Comparison of ENCODE assay signal across 9 mouse cellular contexts in the genomic region with DNA sequence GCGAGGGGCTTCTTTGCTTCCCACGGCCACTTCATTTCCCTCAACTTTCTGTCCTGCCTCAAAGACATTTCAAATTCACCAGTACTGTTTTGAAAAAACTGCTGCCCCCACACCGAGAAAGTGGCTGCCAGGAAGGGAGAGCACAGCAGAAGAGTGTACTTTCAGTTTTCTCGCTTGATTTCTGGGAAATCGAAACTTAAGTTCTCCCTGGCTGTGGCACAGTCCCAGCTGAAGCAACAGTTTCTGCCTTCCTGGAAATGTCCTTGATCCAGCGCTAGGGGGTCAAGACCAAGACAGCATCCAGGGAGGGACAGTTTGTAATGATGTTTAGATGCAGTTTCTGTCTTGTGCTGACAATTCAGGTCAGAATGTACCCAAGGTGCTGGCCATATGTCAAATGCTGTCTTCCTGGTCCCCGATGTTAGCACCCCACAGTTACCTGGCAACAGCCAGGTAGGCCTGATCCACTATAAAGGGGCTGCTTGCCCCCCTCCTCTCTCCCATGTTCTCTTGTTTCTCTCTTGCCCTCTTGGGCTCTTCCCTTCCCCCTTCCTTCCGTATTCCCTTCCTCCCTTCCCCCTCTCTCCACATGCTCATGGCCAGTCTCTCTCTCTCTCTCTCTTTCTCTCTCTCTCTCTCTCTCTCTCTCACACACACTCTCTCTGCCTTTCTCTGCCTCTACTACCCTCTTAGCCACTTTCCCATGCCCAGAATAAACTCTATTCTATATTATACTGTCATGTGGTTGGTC. TPM values are rescaled to one million over a fixed set of nuclear protein-coding genes. Genes with fewer than 3 reads are reported as not detected.
DNase-seq lines count a peak whose midpoint lies in the region; ATAC-seq and TF ChIP-seq lines count a peak whose summit lies in the region.
"Had no signal": no experiment of that assay in that cellular context is flagged by ENCODE, and none has a peak within 500 bp of the region (broad histone marks: within the 10 kb centered on the region; RNA-seq: fewer than 3 reads in every experiment).

No protein-coding gene starts in this region.

- H3K27me3 ChIP-seq in intestine, embryonic 16.5 days (replicated peaks; ENCODE audit: control insufficient read depth, insufficient read depth, low read length): no peaks in the 10 kb centered on the region
- no peaks in the 10 kb centered on the region for H3K27me3 ChIP-seq in intestine, embryonic 15.5 days (replicated peaks)
- H3K27me3 ChIP-seq in intestine, postnatal 0 days (replicated peaks; ENCODE audit: control insufficient read depth, insufficient read depth, low read length): no peaks in the 10 kb centered on the region

- H3K79me2 ChIP-seq in macrophage (ENCODE audit: inconsistent target): no peaks in the 10 kb centered on the region

- H3K36me3 ChIP-seq in intestine, embryonic 16.5 days (ENCODE audit: control insufficient read depth, insufficient read depth, low read length): no peaks in the 10 kb centered on the region
- no peaks in the 10 kb centered on the region for H3K36me3 ChIP-seq in intestine, embryonic 15.5 days
- H3K36me3 ChIP-seq in intestine, postnatal 0 days (ENCODE audit: control insufficient read depth, insufficient read depth): no peaks in the 10 kb centered on the region
- no peaks in the 10 kb centered on the region for H3K36me3 ChIP-seq in macrophage (ENCODE audit: inconsistent target)

- DNase-seq in c-Kit-positive CD71-positive TER-119-positive erythroid progenitor cells, embryonic 14.5 days (ENCODE audit: low spot score): peak; percentile 28
- DNase-seq in MN1 (ENCODE audit: low spot score): no peak
- no peak for DNase-seq in cerebellum, adult 11 months
- no peak for DNase-seq in layer of hippocampus, postnatal 25 days (ENCODE audit: extremely low spot score in 1 of 2, low spot score in 1 of 2)

- WGBS in intestine, embryonic 16.5 days: 61% methylated on average over 8 of the region's 8 CpGs
- WGBS in intestine, embryonic 15.5 days: 54% methylated on average over 8 of the region's 8 CpGs
- 46% methylated on average over 8 of the region's 8 CpGs for WGBS in intestine, postnatal 0 days
- 24% methylated on average over 8 of the region's 8 CpGs for WGBS in macrophage (ENCODE audit: missing documents)

- no peak overlapping the region for H3K4me3 ChIP-seq in intestine, embryonic 16.5 days (ENCODE audit: low read length)
- H3K4me3 ChIP-seq in intestine, embryonic 15.5 days (replicated peaks): no peak overlapping the region
- H3K4me3 ChIP-seq in intestine, postnatal 0 days (ENCODE audit: low read depth, low read length): no peak overlapping the region
- no peak overlapping the region for H3K4me3 ChIP-seq in macrophage (ENCODE audit: inconsistent target)
- H3K4me3 ChIP-seq: erythroblast, embryonic 14.5 days had no signal

- peaks cover 15% of the 10 kb centered on the region for H3K4me1 ChIP-seq in intestine, embryonic 16.5 days (ENCODE audit: control insufficient read depth, insufficient read depth, low read length)
- 0 out of 2 replicates have a peak, but pooled peaks cover 10% of the 10 kb centered on the region for H3K4me1 ChIP-seq in intestine, embryonic 15.5 days (replicated peaks)
- peaks cover 7% of the 10 kb centered on the region; the same call in 1 of the 2 replicates for H3K4me1 ChIP-seq in intestine, postnatal 0 days (replicated peaks; ENCODE audit: control insufficient read depth, insufficient read depth, low read length)

- H3K4me2 ChIP-seq in intestine, embryonic 16.5 days (ENCODE audit: low read depth, low read length): 0 out of 2 replicates have a peak overlapping the region, but pooled peaks have one; percentile 6
- H3K4me2 ChIP-seq in intestine, embryonic 15.5 days (replicated peaks): no peak overlapping the region
- no peak overlapping the region for H3K4me2 ChIP-seq in intestine, postnatal 0 days (replicated peaks; ENCODE audit: low read depth)

- TF ChIP-seq CTCF in intestine, postnatal 0 days (IDR thresholded peaks at IDR 0.05; ENCODE audit: low read depth): peak; percentile 48

- H3K9me3 ChIP-seq in intestine, embryonic 16.5 days (ENCODE audit: control insufficient read depth, low read length): no peaks in the 10 kb centered on the region
- no peaks in the 10 kb centered on the region for H3K9me3 ChIP-seq in intestine, embryonic 15.5 days
- H3K9me3 ChIP-seq in intestine, postnatal 0 days (ENCODE audit: control insufficient read depth): no peaks in the 10 kb centered on the region

- ATAC-seq in intestine, embryonic 16.5 days: no peak
- ATAC-seq in intestine, embryonic 15.5 days: no peak
- no peak for ATAC-seq in intestine, postnatal 0 days

- peak overlapping the region; percentile 42; the same call in 1 of the 2 replicates for H3K27ac ChIP-seq in intestine, embryonic 16.5 days (ENCODE audit: low read length)
- no peak overlapping the region for H3K27ac ChIP-seq in intestine, embryonic 15.5 days
- peak overlapping the region; percentile 75 for H3K27ac ChIP-seq in intestine, postnatal 0 days (ENCODE audit: low read depth, low read length)
- H3K27ac ChIP-seq in macrophage: peak overlapping the region; percentile 82

- 0 out of 2 replicates have a peak overlapping the region, but pooled peaks have one; percentile 10 for H3K9ac ChIP-seq in intestine, embryonic 16.5 days (ENCODE audit: low read depth, low read length)
- no peak overlapping the region for H3K9ac ChIP-seq in intestine, embryonic 15.5 days
- no peak overlapping the region; the same call in 1 of the 2 replicates for H3K9ac ChIP-seq in intestine, postnatal 0 days (ENCODE audit: low read depth, low read length)

RNA-seq across cellular contexts. Expression of a gene that starts 38.0 kb away (rescaled TPM):
- 59.3 and 60.2 TPM in 2 replicates for polyA plus RNA-seq in intestine, embryonic 16.5 days (2015; fragmentation: Nextera tagmentation; extraction: Ambion mirVana)
- polyA plus RNA-seq in intestine, embryonic 15.5 days (2015; fragmentation: Nextera tagmentation; extraction: Ambion mirVana): 67.6 and 70.5 TPM in 2 replicates
- polyA plus RNA-seq in intestine, postnatal 0 days (2015; fragmentation: Nextera tagmentation; extraction: Ambion mirVana): 30.8 and 32.4 TPM in 2 replicates
- 10 to 100 TPM; 11.8 to 84.0 (median 43.1) TPM for total RNA-seq in macrophage (2018; cell fraction: chromatin; rRNA removed)
- total RNA-seq in macrophage (2018; cell fraction: cytosol; rRNA removed): 10 to 100 TPM; 14.7 to 28.6 (median 21.0) TPM
- total RNA-seq in macrophage (2018; cell fraction: nucleus; rRNA removed): 10 to 100 TPM in 25 of 26 experiments, 1 to 10 TPM in 1; 9.9 to 59.8 (median 35.5) TPM
- polyA plus RNA-seq in macrophage (2018): 13.7 to 36.1 TPM (median 24.5 TPM) in 3 replicates
- total RNA-seq in layer of hippocampus, postnatal 25 days (2021): 10 to 100 TPM; 72.4 to 78.9 TPM
